Comparison of ENCODE assay signal across 29 mouse cellular contexts in the genomic region with DNA sequence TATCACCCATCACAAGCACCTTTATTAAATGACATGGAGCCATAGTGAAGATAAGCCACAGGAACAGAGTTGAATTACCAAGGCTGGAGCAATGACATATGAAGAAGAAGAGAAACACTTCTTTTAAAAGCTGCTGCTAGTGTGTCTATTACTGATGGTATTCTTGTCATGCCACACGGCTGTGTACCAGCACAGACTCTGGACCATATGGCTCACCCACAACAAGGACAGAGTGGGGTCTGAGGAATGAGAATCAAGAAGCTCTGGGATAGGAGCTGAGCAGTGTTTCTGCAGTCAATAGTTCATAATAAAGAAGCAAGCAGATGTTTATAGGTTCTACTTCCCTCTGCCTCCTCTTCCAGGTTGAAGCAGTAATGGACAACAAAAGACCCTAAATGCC.
DNase-seq lines count a peak whose midpoint lies in the region; ATAC-seq lines count a peak whose summit lies in the region.
"Had no signal": no experiment of that assay in that cellular context is flagged by ENCODE, and none has a peak within 500 bp of the region (broad histone marks: within the 10 kb centered on the region; RNA-seq: fewer than 3 reads in every experiment).

No protein-coding gene starts in this region.

- no peaks in the 10 kb centered on the region for H3K4me1 ChIP-seq in forebrain, embryonic 13.5 days
- H3K4me1 ChIP-seq: embryonic facial prominence, embryonic 10.5 days; embryonic facial prominence, embryonic 13.5 days; forebrain, embryonic 12.5 days; heart, embryonic 12.5 days; heart, embryonic 15.5 days; hindbrain, embryonic 10.5 days; hindbrain, embryonic 13.5 days had no signal

- 79% methylated on average over 1 of the region's 1 CpGs for WGBS in forebrain, embryonic 13.5 days

- no peak overlapping the region for H3K9ac ChIP-seq in forebrain, embryonic 13.5 days
- H3K9ac ChIP-seq: embryonic facial prominence, embryonic 13.5 days; forebrain, embryonic 12.5 days; heart, embryonic 12.5 days; heart, embryonic 15.5 days; hindbrain, embryonic 13.5 days had no signal

- DNase-seq in brain, adult 2 months (ENCODE audit: low read depth, low spot score) = peak; percentile 39
- DNase-seq in layer of hippocampus, adult 18-20 months (ENCODE audit: low spot score in 2 of 2) = peak; percentile 50 to 54
- peak; percentile 16 for DNase-seq in layer of hippocampus, adult 9-10 months (ENCODE audit: low spot score)
- no peak for DNase-seq in left cerebral cortex, adult 9 months (ENCODE audit: low spot score in 2 of 2)
- DNase-seq in cerebellum, adult 11 months = no peak
- DNase-seq: adrenal gland, postnatal 10 days; adrenal gland, postnatal 36 days; cerebellum, adult 11-12 months; cerebellum, adult 8-10 months; cerebellum, postnatal 10 days; cerebellum, postnatal 36 days; embryo, embryonic 11 days; gastrocnemius, postnatal 25 days; heart, adult 18-20 months; heart, postnatal 10 days; heart, postnatal 36 days had no signal

- no peak for ATAC-seq in forebrain, embryonic 13.5 days
- ATAC-seq: CD4-positive, CD25-positive, alpha-beta regulatory T cell, adult 4 months; forebrain, embryonic 16.5 days; hindbrain, embryonic 16.5 days; Patski had no signal

- no peak overlapping the region for H3K4me3 ChIP-seq in forebrain, embryonic 13.5 days
- H3K4me3 ChIP-seq: embryonic facial prominence, embryonic 10.5 days; embryonic facial prominence, embryonic 13.5 days; erythroblast, embryonic 14.5 days; forebrain, embryonic 12.5 days; heart, embryonic 12.5 days; heart, embryonic 15.5 days; hindbrain, embryonic 10.5 days; hindbrain, embryonic 13.5 days had no signal

- no peaks in the 10 kb centered on the region for H3K27me3 ChIP-seq in forebrain, embryonic 13.5 days
- H3K27me3 ChIP-seq: embryonic facial prominence, embryonic 13.5 days; forebrain, embryonic 12.5 days; heart, embryonic 12.5 days; heart, embryonic 15.5 days; hindbrain, embryonic 13.5 days; Patski had no signal

- no peaks in the 10 kb centered on the region for H3K36me3 ChIP-seq in forebrain, embryonic 13.5 days (ENCODE audit: poor library complexity, severe bottlenecking)
- H3K36me3 ChIP-seq: embryonic facial prominence, embryonic 10.5 days; embryonic facial prominence, embryonic 13.5 days; forebrain, embryonic 12.5 days; heart, embryonic 12.5 days; heart, embryonic 15.5 days; hindbrain, embryonic 10.5 days; hindbrain, embryonic 13.5 days had no signal

- no peaks in the 10 kb centered on the region for H3K9me3 ChIP-seq in forebrain, embryonic 13.5 days (replicated peaks)
- H3K9me3 ChIP-seq: embryonic facial prominence, embryonic 10.5 days; embryonic facial prominence, embryonic 13.5 days; forebrain, embryonic 12.5 days; heart, embryonic 12.5 days; heart, embryonic 15.5 days; hindbrain, embryonic 10.5 days; hindbrain, embryonic 13.5 days had no signal

- no peak overlapping the region for H3K4me2 ChIP-seq in forebrain, embryonic 13.5 days
- H3K4me2 ChIP-seq: embryonic facial prominence, embryonic 13.5 days; forebrain, embryonic 12.5 days; heart, embryonic 12.5 days; heart, embryonic 15.5 days; hindbrain, embryonic 13.5 days had no signal

- H3K27ac ChIP-seq in forebrain, embryonic 13.5 days = no peak overlapping the region
- H3K27ac ChIP-seq: embryonic facial prominence, embryonic 10.5 days; embryonic facial prominence, embryonic 13.5 days; forebrain, embryonic 12.5 days; heart, embryonic 15.5 days; hindbrain, embryonic 10.5 days; hindbrain, embryonic 13.5 days had no signal

Comparison
In these comparisons a context has a peak if more than half of its experiments do, and no peak if none do; other contexts are left out.
1. DNase-seq: peak in brain, adult 2 months (single experiment), layer of hippocampus, adult 18-20 months (2 of 2) and layer of hippocampus, adult 9-10 months (single experiment); none in left cerebral cortex, adult 9 months (0 of 2) and cerebellum, adult 11 months (single experiment).